Mouse (Mus musculus): ENCODE results near the gene Slain2.

DNA sequence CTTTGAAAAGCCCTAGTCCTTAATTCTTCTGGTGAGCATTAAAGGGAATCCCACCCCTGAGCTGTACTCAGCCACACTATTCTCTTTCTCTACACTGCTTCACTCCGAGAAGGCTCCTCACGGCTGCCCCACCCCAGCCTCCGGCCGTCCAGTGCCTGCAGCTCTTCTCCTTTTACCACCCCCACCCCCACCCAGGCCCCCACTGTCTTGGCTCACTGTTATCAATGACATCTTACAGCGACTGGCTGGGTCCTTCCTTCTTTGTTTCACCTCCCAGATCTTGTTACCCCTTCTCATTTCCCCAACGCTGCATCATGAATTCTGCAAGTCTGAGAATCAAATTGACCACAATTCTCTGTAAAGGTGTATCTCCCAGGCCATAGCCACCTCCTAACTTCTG, 16.1 kb upstream of the Slain2 start:
- no peak for TF ChIP-seq EP300 (IDR thresholded peaks at IDR 0.05; ENCODE audit: low read depth)
- no peak for TF ChIP-seq CTCF (IDR thresholded peaks at IDR 0.05; ENCODE audit: low read depth)
